Mouse (Mus musculus): Measurements from ENCODE around the gene Hspa12a.
"Not testable (repeated sequence)": the region's sequence is repeated elsewhere in the genome, so short reads cannot be mapped to it uniquely, and the experiment has no call there.

Gene Hspa12a

DNA sequence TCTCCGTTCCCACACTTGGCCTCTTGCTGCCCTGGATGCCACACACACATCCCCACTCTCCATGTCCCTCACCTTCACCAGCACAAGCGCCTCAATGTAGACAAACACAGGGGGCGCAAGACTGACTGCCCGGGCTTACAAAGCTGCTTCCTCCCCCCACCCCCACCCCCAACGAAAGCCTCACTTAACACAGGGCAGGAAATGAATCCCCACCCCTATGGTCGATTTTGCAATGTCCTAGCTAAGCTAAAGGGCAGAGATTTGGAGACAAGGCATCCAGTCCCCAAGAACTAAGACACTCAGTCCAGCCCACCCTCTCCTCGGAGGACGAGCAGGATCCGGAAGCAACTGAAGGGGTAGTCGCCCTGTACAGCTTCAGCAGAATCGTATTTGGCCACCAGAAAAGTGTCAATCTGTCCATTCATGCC is 32.5 kb downstream of the Hspa12a start:
- DNase-seq (ENCODE audit: extremely low read depth, low read depth, low spot score) = no peak

DNA sequence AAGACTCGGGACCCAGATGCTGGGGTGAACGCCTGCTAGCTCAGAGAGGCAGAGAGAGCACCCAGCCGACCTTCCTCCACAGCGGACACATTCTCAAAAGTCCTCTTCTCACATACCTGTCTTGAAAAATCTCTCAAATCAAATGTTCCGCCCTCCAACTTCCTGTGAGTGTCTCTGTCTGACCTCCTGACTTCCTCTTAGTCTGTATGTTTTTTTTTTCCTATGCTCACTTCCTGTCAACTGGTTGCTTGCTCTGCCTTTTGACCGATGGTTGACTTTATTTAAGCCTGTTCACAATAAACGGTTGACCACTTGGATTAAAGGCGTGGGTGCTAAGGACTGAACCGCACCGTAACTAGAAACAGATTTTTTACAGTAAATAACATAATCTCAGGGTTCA is 35.4 kb downstream of the Hspa12a start:
- DNase-seq (ENCODE audit: extremely low read depth, low read depth, low spot score) = no peak

DNA sequence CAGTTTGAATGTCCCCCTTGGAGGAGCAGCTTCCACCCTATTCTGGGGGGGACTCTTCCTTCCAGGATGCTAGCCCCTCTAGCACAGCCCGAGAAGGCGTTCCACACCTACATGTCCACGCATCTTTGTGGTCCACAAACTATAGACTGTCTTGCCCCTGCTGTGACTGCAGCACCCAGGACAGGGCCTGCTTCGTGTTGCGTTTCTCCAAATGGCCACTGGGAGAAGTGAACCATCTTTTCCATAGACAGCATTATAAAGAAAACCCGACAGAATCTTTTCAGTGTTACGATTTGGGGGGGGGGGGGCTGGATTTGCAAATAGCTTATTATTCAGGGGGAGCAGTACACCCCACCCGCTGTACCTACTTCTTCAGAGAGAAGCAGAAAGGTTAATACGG is 36.8 kb downstream of the Hspa12a start:
- no peak for DNase-seq (ENCODE audit: extremely low read depth, low read depth, low spot score)

DNA sequence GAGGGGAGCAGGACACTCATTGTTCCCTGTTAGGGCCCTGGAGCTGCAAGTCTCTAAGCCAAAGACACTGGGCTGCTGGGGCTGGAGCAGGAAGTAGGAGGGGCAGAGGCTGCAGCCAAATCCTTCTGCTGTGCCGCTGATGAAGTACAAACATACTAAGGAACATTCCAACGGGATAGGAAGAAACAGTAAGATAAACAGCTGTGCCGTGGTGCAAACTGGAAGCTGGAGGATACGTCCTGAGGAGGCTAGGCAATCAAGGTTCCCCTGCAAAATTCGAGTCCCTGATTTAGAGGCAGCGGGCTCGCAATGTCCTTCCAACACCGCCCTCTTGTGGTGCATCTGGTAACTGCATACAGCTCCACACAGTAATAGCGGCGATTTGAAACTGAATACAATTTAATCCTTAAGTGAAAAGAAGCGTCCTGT is 39.5 kb downstream of the Hspa12a start:
- DNase-seq (ENCODE audit: extremely low read depth, low read depth, low spot score) = no peak

DNA sequence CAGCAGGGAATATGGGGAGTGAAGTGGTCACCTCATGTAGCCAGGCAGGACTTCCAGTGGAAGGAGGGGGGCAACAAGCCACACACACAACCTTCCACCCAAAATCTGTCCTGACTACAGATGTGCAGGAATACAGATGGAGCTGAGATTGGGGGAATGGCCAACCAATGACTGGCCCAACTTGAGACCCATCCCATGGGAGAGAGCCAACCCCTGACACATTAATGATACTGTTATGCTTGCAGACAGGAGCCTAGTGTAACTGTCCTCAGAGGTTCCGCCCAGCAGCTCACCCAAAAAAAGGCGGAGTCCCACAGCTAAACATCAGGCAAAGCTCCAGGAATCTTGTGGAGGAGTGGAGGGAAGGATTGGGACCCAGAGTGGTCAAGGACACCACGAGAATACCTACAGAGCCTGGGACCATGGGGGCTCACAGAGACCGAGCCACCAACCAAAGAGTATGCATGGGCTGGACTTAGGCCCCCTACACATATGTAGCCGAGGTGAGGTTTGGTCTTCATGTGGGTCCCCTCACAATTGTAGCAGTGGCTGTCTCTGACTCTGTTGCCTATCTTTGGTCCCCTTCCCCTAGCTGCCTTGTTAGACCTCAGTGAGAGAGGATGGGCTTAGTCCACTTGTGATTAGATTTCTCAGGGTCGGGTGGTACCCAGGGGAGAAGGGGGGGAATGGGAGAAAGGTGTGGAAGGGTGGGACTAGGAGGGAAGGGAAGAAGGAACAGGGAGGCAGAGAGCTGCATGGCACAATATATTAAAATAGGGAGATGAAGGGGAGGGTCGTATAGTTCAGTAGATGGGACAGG is 40.2 kb downstream of the Hspa12a start:
- DNase-seq (ENCODE audit: extremely low read depth, low read depth, low spot score) = no peak

DNA sequence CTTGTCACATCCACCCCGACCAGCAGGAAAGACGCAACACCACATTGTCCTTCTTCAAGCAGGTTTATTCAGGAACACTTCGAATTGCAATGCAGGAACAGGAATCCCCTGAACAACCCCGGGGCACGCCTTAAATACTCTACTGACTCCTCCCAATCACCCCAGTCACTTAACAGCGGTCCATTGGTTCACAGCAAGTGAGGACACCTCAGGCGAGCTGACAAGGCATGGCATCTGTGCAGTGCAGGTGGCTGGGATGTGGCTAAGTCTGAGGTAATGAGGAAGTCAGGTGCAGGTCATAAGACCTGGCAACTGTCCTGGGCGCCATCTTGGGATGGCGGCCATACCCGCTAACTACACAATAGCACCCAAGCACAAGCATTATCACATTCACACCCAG is 43.0 kb downstream of the Hspa12a start:
- DNase-seq (ENCODE audit: extremely low read depth, low read depth, low spot score) = not testable (repeated sequence)

DNA sequence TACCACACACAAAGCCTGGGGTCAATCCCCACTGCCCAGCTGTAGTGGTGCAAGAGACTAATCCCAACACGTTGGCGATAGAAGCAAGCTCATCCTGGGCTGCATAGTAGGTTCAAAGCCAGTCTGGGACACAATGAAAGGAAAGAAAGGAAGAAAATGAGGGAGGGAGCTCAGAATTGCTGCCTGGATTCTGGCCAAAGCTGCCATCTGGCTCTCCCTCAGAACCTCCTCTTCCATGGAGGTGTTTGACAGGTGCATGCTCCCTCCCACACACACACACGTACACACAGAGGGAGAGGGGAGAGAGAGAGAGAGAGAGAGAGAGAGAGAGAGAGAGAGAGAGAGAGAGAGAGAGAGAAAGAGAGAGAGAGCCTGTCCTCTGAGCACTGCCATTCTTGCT is 47.2 kb downstream of the Hspa12a start:
- no peak for DNase-seq (ENCODE audit: extremely low read depth, low read depth, low spot score)

DNA sequence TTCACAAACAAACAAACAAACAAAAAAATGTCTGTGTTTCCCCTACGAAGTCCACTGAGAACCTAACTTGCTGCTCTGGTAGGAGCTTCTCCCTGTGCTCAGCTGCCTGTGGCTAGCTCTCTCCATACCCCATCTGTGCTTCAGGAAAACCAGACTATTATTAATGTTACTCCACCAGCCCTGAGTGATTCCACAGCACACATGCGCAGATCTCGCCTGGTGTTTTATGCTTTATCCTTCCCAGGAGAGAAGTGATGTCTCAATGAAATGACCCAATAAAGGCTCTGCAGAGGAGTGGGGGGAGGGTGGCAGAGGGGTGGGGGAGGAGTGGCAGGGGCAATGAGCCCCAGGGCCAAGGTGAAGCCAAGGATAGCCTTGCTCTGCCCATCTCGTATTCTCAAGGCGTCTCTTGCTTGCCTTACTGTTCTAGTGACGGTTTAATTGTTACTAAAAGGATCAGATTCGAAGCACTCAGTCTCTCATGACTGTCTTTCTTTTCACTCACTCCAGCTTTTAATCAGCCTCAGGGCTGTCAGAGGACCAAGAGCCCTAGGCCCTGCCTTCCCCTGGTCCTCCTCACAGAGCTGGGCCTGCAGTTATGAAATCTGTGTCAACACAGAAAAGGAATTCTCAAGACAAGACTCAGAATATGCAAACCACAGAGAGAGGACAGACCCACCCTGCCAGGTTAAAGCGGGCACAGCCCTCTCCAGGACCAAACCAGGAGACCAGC is 54.0 kb downstream of the Hspa12a start:
- DNase-seq (ENCODE audit: extremely low read depth, low read depth, low spot score) = no peak

DNA sequence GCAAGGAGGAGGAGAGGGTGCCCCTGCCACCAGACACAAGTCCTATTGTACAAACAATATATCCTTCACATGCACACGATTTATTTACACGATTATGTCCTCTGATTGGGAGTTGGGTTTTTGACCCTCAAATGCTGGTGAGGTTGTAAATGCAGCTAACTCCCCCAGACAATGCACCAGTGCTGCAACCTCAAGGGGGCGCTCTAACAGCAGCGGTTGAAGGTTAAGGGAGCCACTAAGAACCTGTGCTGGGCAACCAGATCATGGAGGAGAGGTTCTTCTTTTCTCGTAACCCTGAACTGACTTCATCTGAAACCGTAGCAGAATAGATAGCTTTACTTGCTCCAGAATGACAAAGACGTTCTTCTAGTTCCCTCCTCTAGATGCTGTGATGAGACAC is 57.0 kb downstream of the Hspa12a start:
- no peak for DNase-seq (ENCODE audit: extremely low read depth, low read depth, low spot score)

DNA sequence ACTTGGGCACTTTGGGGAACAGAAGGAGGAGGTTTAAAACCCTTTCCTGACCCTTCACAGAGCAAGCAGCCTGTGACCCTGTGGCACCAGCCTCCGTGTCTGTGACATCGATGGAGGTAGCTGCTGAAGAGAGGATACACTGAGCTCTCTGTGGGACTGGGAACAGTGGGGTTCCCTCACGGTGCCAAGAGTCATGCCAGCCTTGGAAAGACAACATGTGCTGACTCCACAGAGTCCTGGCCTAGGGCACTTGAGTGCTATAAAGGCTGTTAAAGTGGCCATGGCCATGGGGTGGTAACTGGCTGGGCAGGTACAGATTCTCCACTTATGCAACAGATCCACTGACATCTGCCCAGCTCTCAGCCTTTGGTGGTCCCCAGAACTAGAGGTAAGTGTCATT is 60.0 kb downstream of the Hspa12a start:
- no peak for DNase-seq (ENCODE audit: extremely low read depth, low read depth, low spot score)

DNA sequence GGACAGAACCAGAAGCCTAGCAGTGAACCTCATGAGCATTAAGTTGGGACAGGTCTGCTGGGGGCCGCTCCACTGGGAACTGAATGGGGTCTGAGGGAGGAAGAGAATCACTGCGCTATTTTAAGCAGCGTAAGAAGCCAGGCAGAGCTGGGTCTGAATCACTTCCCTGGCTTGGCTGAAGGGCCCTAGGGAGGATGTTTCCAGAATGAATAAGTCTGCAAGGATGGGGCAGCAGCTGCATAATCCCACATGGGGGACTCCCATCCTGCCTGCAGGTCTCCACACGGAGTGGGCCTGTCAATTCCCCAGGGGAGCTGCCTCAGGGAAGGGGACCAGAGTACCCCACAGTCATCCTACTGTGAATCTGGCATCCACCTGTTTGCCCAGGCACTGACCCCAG is 61.1 kb downstream of the Hspa12a start:
- no peak for DNase-seq (ENCODE audit: extremely low read depth, low read depth, low spot score)

DNA sequence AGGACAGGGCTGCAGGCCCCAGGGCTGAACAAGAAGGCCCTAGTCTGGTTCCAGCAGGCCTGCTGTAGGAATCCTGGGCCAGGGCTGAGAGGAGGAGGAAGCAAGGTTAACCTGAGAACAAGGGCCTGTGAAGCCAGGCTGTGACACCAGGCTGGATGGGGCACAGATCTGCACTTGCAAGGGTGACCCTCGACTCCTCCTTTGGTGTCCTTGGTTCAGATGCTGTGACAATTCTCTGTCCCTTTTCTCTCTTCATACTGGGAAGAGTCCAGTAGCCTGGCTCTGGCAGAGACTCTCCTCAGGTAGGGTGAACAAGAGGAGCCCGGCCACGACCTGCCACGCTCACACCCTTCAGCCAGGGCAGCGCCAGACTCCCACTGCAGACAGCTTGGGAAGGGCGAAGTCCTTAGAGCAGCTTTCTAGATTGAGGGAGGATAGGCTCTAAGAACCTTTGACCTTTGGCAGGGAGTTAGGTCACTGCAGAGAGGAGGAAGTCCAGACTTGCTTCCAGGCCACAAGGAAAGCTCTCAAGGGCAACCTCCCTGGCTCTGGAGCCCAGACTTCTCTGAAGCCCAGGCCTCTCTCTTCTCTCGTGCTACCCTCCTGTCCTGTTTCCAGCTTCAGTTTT is 64.0 kb downstream of the Hspa12a start:
- DNase-seq (ENCODE audit: extremely low read depth, low read depth, low spot score) = no peak

DNA sequence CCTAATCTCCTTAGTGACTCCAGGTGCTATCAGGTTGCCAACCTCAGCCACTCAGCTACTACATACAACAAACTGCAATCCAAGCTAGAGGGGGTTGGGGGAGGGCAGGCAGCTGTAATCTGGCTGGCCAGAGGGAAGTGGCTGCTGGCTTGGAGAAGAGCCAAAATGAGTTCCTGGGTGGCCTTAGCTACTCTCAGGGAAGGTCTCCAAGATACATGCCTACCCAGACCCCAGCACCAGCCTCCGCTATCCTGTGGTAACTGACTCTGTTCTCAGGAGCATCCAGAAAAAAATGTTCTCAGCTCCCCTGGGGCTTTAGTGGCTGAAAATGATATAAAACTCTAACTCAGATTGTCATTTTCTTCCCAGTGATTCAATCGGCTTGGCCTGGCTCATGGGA is 64.9 kb downstream of the Hspa12a start:
- DNase-seq (ENCODE audit: extremely low read depth, low read depth, low spot score) = no peak

DNA sequence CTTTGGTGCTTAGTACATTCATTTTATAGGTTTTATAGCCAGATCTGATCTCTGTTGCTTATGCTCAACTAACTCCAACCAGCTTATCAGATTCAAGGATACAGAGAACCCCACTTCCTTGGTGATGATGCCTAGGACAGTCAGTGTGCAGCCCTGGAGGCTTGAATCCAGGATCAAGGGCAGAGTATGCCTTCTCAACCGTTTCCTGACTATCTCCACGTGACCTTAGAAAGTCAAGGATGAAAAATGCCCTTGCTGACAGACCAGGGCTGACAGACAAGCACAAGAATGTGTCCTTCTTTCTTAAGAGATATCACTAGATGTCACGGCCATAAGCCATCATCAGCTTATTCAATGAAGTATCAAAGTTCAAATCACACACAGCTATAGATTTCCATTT is 69.9 kb downstream of the Hspa12a start:
- DNase-seq (ENCODE audit: extremely low read depth, low read depth, low spot score) = no peak

DNA sequence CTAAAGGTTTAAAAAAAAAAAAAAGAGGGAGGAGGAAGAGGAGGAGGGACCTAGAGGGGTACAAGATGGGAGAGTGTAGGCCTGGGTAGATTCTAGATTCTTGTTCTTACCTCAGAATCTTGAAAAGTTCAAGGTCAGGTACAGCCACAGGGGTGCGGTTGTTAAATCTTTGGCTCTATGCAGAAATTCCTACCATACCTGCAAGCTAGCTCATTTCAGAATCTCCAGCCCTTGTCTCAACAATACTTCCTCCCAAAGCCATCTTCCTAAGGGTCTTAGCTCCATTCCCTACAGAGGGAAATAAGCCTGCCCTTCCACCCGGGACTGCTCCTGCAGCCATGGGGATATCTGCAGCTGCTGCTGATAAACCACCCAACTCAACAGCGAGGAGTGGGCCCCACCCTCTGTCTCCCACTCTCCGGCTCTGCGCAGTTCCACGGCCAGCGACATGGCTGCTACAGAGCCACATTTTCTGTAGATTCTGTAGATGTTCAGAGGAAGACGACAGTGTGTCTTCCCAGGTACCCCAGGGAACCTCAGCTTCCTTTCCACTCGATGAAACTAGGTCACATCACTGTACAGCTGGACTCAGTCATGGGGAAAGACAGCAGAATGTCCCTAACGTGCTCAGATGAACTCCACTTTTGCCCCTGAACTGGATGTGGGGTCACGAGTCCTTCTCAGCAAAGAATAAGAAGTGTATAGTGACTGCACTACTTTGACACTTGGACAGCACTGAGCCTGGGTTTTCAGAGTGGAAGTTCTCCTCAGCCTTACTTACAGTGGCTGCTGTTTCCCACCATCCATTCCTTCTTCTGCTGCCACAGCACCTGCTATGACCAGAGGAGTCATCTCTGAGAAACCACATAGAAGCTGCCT is 70.8 kb downstream of the Hspa12a start:
- DNase-seq (ENCODE audit: extremely low read depth, low read depth, low spot score) = no peak

DNA sequence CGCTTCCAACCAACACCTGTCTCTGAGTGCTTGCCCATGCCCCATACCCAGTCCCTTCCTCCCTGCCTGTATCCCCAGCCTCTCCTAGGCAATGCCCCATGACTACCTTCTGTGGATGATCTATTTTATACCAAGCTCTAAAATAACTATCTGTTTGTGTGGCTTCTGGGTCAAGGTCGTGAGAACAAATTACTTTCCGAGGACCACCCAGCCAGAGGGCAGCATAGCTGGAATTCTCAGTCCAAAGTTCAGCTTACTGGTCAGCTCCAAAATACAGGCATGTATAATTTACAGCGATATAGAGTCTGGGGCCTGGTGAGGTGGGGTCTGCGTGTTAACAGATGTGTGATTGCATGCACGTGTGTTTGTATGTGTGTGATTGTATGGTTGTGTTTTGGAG is 71.6 kb downstream of the Hspa12a start:
- DNase-seq (ENCODE audit: extremely low read depth, low read depth, low spot score) = no peak

DNA sequence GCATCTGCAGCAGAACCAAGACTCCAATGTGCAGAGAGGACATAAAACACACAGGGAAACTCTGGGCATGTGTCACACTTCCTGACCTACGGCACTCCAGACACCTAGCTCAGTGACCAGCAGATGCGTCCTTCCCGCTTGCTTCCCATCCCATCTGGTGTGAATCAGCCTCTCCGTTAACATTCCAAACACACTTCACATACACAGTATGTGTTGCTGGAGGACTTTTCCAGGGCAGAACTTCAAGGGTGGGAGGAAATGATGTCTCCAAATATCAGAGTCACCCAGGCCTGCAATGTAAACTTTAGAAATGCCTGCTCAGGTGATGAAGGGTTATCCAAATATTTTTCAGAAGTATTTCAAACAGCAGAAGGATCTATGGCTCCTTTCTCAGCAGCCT is 76.8 kb downstream of the Hspa12a start:
- DNase-seq (ENCODE audit: extremely low read depth, low read depth, low spot score) = no peak

DNA sequence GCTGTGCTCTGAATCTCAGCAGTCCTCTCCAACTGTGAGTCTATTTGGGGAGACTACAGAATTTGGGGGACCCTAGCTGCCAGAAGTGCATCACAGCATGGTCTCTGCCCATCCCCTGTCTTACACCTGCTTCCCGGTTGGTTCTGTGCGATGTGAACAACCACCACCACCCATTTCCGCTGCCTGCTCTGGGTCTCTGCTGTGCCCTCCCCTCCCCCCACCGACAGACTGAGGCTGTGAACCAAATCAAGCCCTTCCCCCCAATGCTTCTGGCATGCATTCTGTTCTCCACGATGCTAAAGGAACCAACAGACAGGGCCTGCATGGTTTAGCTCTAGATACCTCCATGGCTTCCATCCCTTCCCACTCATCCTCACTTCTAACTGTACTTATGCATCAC is 78.2 kb downstream of the Hspa12a start:
- no peak for DNase-seq (ENCODE audit: extremely low read depth, low read depth, low spot score)

DNA sequence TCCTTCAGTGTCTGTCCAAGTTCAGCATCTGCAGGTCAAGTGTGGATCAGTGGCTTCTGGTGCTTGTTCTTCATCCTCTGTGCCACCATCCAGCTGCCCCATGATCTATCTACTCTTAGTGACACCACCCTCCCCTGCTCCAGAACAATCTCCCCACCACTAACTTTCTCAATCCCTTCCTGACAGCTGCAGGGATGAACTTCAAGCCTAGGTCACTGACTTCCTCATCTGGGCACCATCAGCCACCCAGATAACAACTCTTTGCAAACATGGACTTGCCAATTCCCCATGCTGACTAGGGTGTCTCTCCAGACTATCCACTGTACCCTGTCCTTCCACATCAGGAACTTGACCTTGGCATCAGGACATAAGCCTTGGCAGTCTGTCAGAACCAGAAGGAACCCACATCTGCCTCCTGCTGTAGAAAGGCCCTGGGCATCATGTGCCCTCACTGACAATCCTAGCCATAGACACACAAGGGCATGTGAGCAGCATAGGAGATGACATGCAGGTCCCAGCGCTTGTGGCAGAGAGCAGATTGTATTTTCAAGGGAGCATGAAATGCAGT is 79.4 kb downstream of the Hspa12a start:
- DNase-seq (ENCODE audit: extremely low read depth, low read depth, low spot score) = no peak

DNA sequence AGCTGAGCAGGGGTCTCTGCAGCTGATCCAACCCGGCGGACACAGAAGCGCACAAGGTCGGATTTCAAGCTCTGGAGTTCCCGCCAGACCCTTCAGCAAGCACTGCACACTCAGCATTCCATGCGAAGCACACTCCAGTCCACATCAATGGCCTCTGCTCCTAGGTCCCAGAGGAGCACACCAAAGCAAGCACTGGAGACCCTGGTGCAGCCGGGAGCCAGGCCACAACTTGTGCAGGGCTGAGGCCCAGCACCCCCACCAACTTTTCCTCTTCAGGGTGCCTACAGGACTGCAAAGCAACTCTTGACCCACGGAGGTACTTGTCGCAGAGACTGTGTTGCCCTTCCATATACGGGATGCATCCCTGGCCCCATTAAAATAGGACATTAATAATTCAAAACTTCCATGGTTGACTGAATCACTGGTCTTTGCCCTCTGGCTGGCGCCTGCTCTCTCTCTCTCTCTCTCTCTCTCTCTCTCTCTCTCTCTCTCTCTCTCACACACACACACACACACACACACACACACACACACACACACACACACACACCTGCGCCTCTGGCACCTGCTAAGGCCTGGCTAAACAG is 82.2 kb downstream of the Hspa12a start:
- DNase-seq (ENCODE audit: extremely low read depth, low read depth, low spot score) = no peak
